Comparison of ENCODE assay signal across 8 mouse cellular contexts in genomic region chr13:43784725-43785711, GRCm38 (mm10). TPM values are rescaled to one million over a fixed set of nuclear protein-coding genes. Genes with fewer than 3 reads are reported as not detected.
DNase-seq lines count a peak whose midpoint lies in the region; ATAC-seq and TF ChIP-seq lines count a peak whose summit lies in the region.

Gene Cd83, plus strand, starts transcription at chr13:43784775.

- peak; percentile 87 for TF ChIP-seq POLR2A in spleen, adult 2 months (IDR thresholded peaks at IDR 0.05; ENCODE audit: low read depth, low read length)

- WGBS in intestine, postnatal 0 days: 7% methylated on average over 62 of the region's 73 CpGs
- WGBS in limb, embryonic 13.5 days: 3% methylated on average over 71 of the region's 73 CpGs
- 3% methylated on average over 64 of the region's 73 CpGs for WGBS in midbrain, embryonic 14.5 days
- WGBS in spleen, adult 2 months: 6% methylated on average over 73 of the region's 73 CpGs

- H3K36me3 ChIP-seq in erythroblast, embryonic 14.5 days (ENCODE audit: control insufficient read depth): no peaks in the 10 kb centered on the region
- no peaks in the 10 kb centered on the region for H3K36me3 ChIP-seq in intestine, postnatal 0 days (ENCODE audit: control insufficient read depth, insufficient read depth)
- H3K36me3 ChIP-seq in limb, embryonic 13.5 days: no peaks in the 10 kb centered on the region
- no peaks in the 10 kb centered on the region for H3K36me3 ChIP-seq in midbrain, embryonic 14.5 days (ENCODE audit: control insufficient read depth, insufficient read depth, low read length)
- H3K36me3 ChIP-seq in spleen, adult 2 months (ENCODE audit: control insufficient read depth, insufficient read depth, low read length): no peaks in the 10 kb centered on the region; the same call in 1 of the 2 replicates

- H3K27me3 ChIP-seq in erythroblast, embryonic 14.5 days (ENCODE audit: control insufficient read depth): peaks cover 28% of the 10 kb centered on the region
- H3K27me3 ChIP-seq in intestine, postnatal 0 days (replicated peaks; ENCODE audit: control insufficient read depth, insufficient read depth, low read length): no peaks in the 10 kb centered on the region
- peaks cover 21% of the 10 kb centered on the region for H3K27me3 ChIP-seq in limb, embryonic 13.5 days
- peaks cover 6% of the 10 kb centered on the region for H3K27me3 ChIP-seq in midbrain, embryonic 14.5 days (ENCODE audit: control insufficient read depth, insufficient read depth, low read length)
- no peaks in the 10 kb centered on the region for H3K27me3 ChIP-seq in spleen, adult 2 months (ENCODE audit: control insufficient read depth, insufficient read depth, low read length)

- no peak for ATAC-seq in erythroblast, adult 5-6 weeks (replicated peaks; ENCODE audit: low FRiP score, poor library complexity, severe bottlenecking)
- peak; percentile 70 for ATAC-seq in intestine, postnatal 0 days
- peak; percentile 56; the same call in 1 of the 2 replicates for ATAC-seq in limb, embryonic 13.5 days (ENCODE audit: low FRiP score, low read depth)
- ATAC-seq in midbrain, embryonic 14.5 days (ENCODE audit: low FRiP score, low TSS enrichment): peak; percentile 57; the same call in 1 of the 2 replicates

- H3K4me1 ChIP-seq in erythroblast, embryonic 14.5 days (ENCODE audit: control insufficient read depth): no peaks in the 10 kb centered on the region
- no peaks in the 10 kb centered on the region; the same call in 1 of the 2 replicates for H3K4me1 ChIP-seq in intestine, postnatal 0 days (replicated peaks; ENCODE audit: control insufficient read depth, insufficient read depth, low read length)
- H3K4me1 ChIP-seq in limb, embryonic 13.5 days: peaks cover 44% of the 10 kb centered on the region
- peaks cover 18% of the 10 kb centered on the region for H3K4me1 ChIP-seq in midbrain, embryonic 14.5 days (ENCODE audit: control insufficient read depth, insufficient read depth, low read length)
- peaks cover 9% of the 10 kb centered on the region for H3K4me1 ChIP-seq in spleen, adult 2 months (ENCODE audit: control insufficient read depth, insufficient read depth, insufficient read length)

- H3K27ac ChIP-seq in intestine, postnatal 0 days (ENCODE audit: low read depth, low read length): peak within 1 kb of the TSS; percentile 42; the same call in 1 of the 2 replicates
- H3K27ac ChIP-seq in limb, embryonic 13.5 days: peak within 1 kb of the TSS; percentile 72
- 0 out of 2 replicates have a peak within 1 kb of the TSS, but pooled peaks have one; percentile 20 for H3K27ac ChIP-seq in midbrain, embryonic 14.5 days (replicated peaks; ENCODE audit: low read depth, low read length)
- peak within 1 kb of the TSS; percentile 94 for H3K27ac ChIP-seq in spleen, adult 2 months (ENCODE audit: insufficient read depth, low read length)

- no peaks in the 10 kb centered on the region; the same call in 1 of the 2 replicates for H3K9me3 ChIP-seq in erythroblast, embryonic 14.5 days (ENCODE audit: control insufficient read depth, low read length)
- no peaks in the 10 kb centered on the region for H3K9me3 ChIP-seq in intestine, postnatal 0 days (ENCODE audit: control insufficient read depth)
- no peaks in the 10 kb centered on the region for H3K9me3 ChIP-seq in limb, embryonic 13.5 days
- no peaks in the 10 kb centered on the region for H3K9me3 ChIP-seq in midbrain, embryonic 14.5 days (ENCODE audit: control insufficient read depth, low read length)

- peak within 1 kb of the TSS; percentile 51 for H3K9ac ChIP-seq in intestine, postnatal 0 days (ENCODE audit: low read depth, low read length)
- H3K9ac ChIP-seq in limb, embryonic 13.5 days: peak within 1 kb of the TSS; percentile 84
- H3K9ac ChIP-seq in midbrain, embryonic 14.5 days (replicated peaks; ENCODE audit: low read length): peak within 1 kb of the TSS; percentile 72

- H3K4me2 ChIP-seq in intestine, postnatal 0 days (replicated peaks; ENCODE audit: low read depth): peak within 1 kb of the TSS; percentile 90
- H3K4me2 ChIP-seq in limb, embryonic 13.5 days (replicated peaks): peak within 1 kb of the TSS; percentile 95
- H3K4me2 ChIP-seq in midbrain, embryonic 14.5 days (ENCODE audit: low read length): peak within 1 kb of the TSS; percentile 98

- H3K4me3 ChIP-seq in erythroblast, embryonic 14.5 days (replicated peaks): peak within 1 kb of the TSS; percentile 36
- H3K4me3 ChIP-seq in intestine, postnatal 0 days (ENCODE audit: low read depth, low read length): peak within 1 kb of the TSS; percentile 55
- H3K4me3 ChIP-seq in limb, embryonic 13.5 days: peak within 1 kb of the TSS; percentile 63
- peak within 1 kb of the TSS; percentile 59 for H3K4me3 ChIP-seq in midbrain, embryonic 14.5 days (replicated peaks; ENCODE audit: low read depth, low read length)
- peak within 1 kb of the TSS; percentile 79 for H3K4me3 ChIP-seq in spleen, adult 2 months (ENCODE audit: extremely low read depth, insufficient read depth, insufficient read length)

- peak; percentile 61 for DNase-seq in embryo, embryonic 10.5 days (ENCODE audit: low spot score)
- DNase-seq in heart, adult 18-20 months: peak; percentile 77 to 88
- DNase-seq in midbrain, embryonic 14.5 days: peak; percentile 80
- peak in 1 of 2 experiments; percentile 87 for DNase-seq in spleen, adult 2 months (ENCODE audit: low read depth in 1 of 2, low spot score in 2 of 2)

- no peak for TF ChIP-seq CTCF in intestine, postnatal 0 days (IDR thresholded peaks at IDR 0.05; ENCODE audit: low read depth)
- no peak for TF ChIP-seq CTCF in spleen, adult 2 months (IDR thresholded peaks at IDR 0.05; ENCODE audit: extremely low read depth, insufficient read depth, insufficient read length, insufficient replicate concordance)

RNA-seq across cellular contexts. Expression of gene Cd83, which starts in this region (rescaled TPM):
- polyA plus RNA-seq in erythroblast, embryonic 14.5 days (2012): not detected in 2 replicates
- not detected in 2 replicates for total RNA-seq in erythroblast, adult 5-6 weeks (2015; ENCODE audit: low replicate concordance)
- total RNA-seq in erythroblast, adult 5-6 weeks (2017; ENCODE audit: low replicate concordance): 0.77 TPM in 1 of 2 replicates, not detected in the other
- total RNA-seq in heart, adult 18-20 months (2021): 1 to 10 TPM; 2.3 to 3.5 TPM
- polyA plus RNA-seq in intestine, postnatal 0 days (2015; fragmentation: Nextera tagmentation; extraction: Ambion mirVana): 4.2 and 5.0 TPM in 2 replicates
- polyA plus RNA-seq in limb, embryonic 13.5 days (2015; fragmentation: Nextera tagmentation; extraction: Ambion mirVana): 27.0 and 28.4 TPM in 2 replicates
- 17.4 and 18.4 TPM in 2 replicates for polyA plus RNA-seq in midbrain, embryonic 14.5 days (2014; fragmentation: Nextera tagmentation; extraction: Ambion mirVana)
- polyA plus RNA-seq in spleen, adult 2 months (2012; rRNA removed): 38.3 and 58.4 TPM in 2 replicates

Comparison
In these comparisons a context has a peak if more than half of its experiments do, and no peak if none do; other contexts are left out.
1. H3K27ac ChIP-seq: peak in every context shown above with its lines; median percentile 94 in spleen, adult 2 months; 72 in limb, embryonic 13.5 days; 42 in intestine, postnatal 0 days; 20 in midbrain, embryonic 14.5 days.